ENCODE assay signal across 8 mouse cellular contexts in genomic region chr5:123396901-123397464, GRCm38 (mm10). TPM values are rescaled to one million over a fixed set of nuclear protein-coding genes. Genes with fewer than 3 reads are reported as not detected.
A peak's percentile ranks its signal among the peaks of the same experiment; 100 is the strongest.
DNase-seq lines count a peak whose midpoint lies in the region; ATAC-seq and TF ChIP-seq lines count a peak whose summit lies in the region.

No protein-coding gene starts in this region.

- H3K9me3 ChIP-seq in megakaryocyte, embryonic 14.5 days, result no peaks in the 10 kb centered on the region
- no peaks in the 10 kb centered on the region for H3K9me3 ChIP-seq in embryonic facial prominence, embryonic 15.5 days (replicated peaks)
- no peaks in the 10 kb centered on the region for H3K9me3 ChIP-seq in limb, embryonic 14.5 days (ENCODE audit: control insufficient read depth, low read length)
- H3K9me3 ChIP-seq in stomach, embryonic 16.5 days (replicated peaks; ENCODE audit: control insufficient read depth, low read length), result no peaks in the 10 kb centered on the region

- peak overlapping the region; percentile 83 for H3K4me2 ChIP-seq in embryonic facial prominence, embryonic 15.5 days (replicated peaks)
- H3K4me2 ChIP-seq in limb, embryonic 14.5 days (replicated peaks; ENCODE audit: low read depth, low read length, severe bottlenecking), result peak overlapping the region; percentile 67
- peak overlapping the region; percentile 60 for H3K4me2 ChIP-seq in stomach, embryonic 16.5 days (ENCODE audit: low read depth, low read length)

- no peak for DNase-seq in limb, embryonic 14.5 days (ENCODE audit: low spot score)
- no peak for DNase-seq in embryo, embryonic 9.5 days (ENCODE audit: extremely low spot score)
- no peak for DNase-seq in gastrocnemius, postnatal 14 days
- no peak for DNase-seq in thymus, postnatal 36 days

- ATAC-seq in megakaryocyte, adult 5-6 weeks (ENCODE audit: poor library complexity, severe bottlenecking), result no peak
- ATAC-seq in embryonic facial prominence, embryonic 15.5 days (ENCODE audit: insufficient number of reproducible peaks, low FRiP score, low TSS enrichment, low read depth), result no peak
- ATAC-seq in limb, embryonic 14.5 days (ENCODE audit: low FRiP score, low read depth), result no peak
- ATAC-seq in stomach, embryonic 16.5 days (ENCODE audit: insufficient read depth, low FRiP score), result no peak

- H3K27ac ChIP-seq in embryonic facial prominence, embryonic 15.5 days (replicated peaks), result 0 out of 2 replicates have a peak overlapping the region, but pooled peaks have one; percentile 5
- H3K27ac ChIP-seq in limb, embryonic 14.5 days (replicated peaks; ENCODE audit: low read depth, low read length), result no peak overlapping the region
- H3K27ac ChIP-seq in stomach, embryonic 16.5 days (ENCODE audit: low read length), result no peak overlapping the region

- no peak overlapping the region for H3K9ac ChIP-seq in embryonic facial prominence, embryonic 15.5 days
- H3K9ac ChIP-seq in limb, embryonic 14.5 days (ENCODE audit: low read depth, low read length, severe bottlenecking), result no peak overlapping the region
- H3K9ac ChIP-seq in stomach, embryonic 16.5 days (ENCODE audit: low read length), result peak overlapping the region; percentile 87; the same call in 1 of the 2 replicates

- intact Hi-C loops in gastrocnemius, postnatal 14 days (cut with DNase I; ENCODE audit: low total_unique reads), result no loop called here

- H3K4me1 ChIP-seq in megakaryocyte, embryonic 14.5 days, result peaks cover 60% of the 10 kb centered on the region
- peaks cover 38% of the 10 kb centered on the region for H3K4me1 ChIP-seq in embryonic facial prominence, embryonic 15.5 days
- H3K4me1 ChIP-seq in limb, embryonic 14.5 days (ENCODE audit: control insufficient read depth, insufficient read depth, low read length), result peaks cover 18% of the 10 kb centered on the region
- peaks cover 39% of the 10 kb centered on the region for H3K4me1 ChIP-seq in stomach, embryonic 16.5 days (ENCODE audit: control insufficient read depth, insufficient read depth, low read length)

- H3K4me3 ChIP-seq in megakaryocyte, embryonic 14.5 days (replicated peaks), result peak overlapping the region; percentile 99
- peak overlapping the region; percentile 96 for H3K4me3 ChIP-seq in embryonic facial prominence, embryonic 15.5 days (replicated peaks)
- peak overlapping the region; percentile 93; the same call in 1 of the 2 replicates for H3K4me3 ChIP-seq in limb, embryonic 14.5 days (replicated peaks; ENCODE audit: low read length)
- H3K4me3 ChIP-seq in stomach, embryonic 16.5 days (replicated peaks; ENCODE audit: low read length), result peak overlapping the region; percentile 80

- H3K27me3 ChIP-seq in megakaryocyte, embryonic 14.5 days (replicated peaks), result no peaks in the 10 kb centered on the region
- H3K27me3 ChIP-seq in embryonic facial prominence, embryonic 15.5 days, result no peaks in the 10 kb centered on the region
- H3K27me3 ChIP-seq in limb, embryonic 14.5 days (ENCODE audit: control insufficient read depth, insufficient read depth, low read length), result no peaks in the 10 kb centered on the region
- no peaks in the 10 kb centered on the region for H3K27me3 ChIP-seq in stomach, embryonic 16.5 days (ENCODE audit: control insufficient read depth, insufficient read depth, low read length)

- no peak for TF ChIP-seq POLR2A in limb, embryonic 14.5 days (IDR thresholded peaks at IDR 0.05; ENCODE audit: borderline replicate concordance, extremely low read depth, insufficient read depth, insufficient read length)

- WGBS in embryonic facial prominence, embryonic 15.5 days, result 48% methylated on average over 8 of the region's 8 CpGs
- 67% methylated on average over 8 of the region's 8 CpGs for WGBS in limb, embryonic 14.5 days
- 45% methylated on average over 8 of the region's 8 CpGs for WGBS in stomach, embryonic 16.5 days

- peaks cover 10% of the 10 kb centered on the region for H3K36me3 ChIP-seq in megakaryocyte, embryonic 14.5 days (replicated peaks; ENCODE audit: low read length)
- no peaks in the 10 kb centered on the region for H3K36me3 ChIP-seq in embryonic facial prominence, embryonic 15.5 days
- no peaks in the 10 kb centered on the region for H3K36me3 ChIP-seq in limb, embryonic 14.5 days (ENCODE audit: control insufficient read depth, insufficient read depth, low read length)
- no peaks in the 10 kb centered on the region for H3K36me3 ChIP-seq in stomach, embryonic 16.5 days (ENCODE audit: control insufficient read depth, insufficient read depth, low read length)

RNA-seq across cellular contexts. Expression of gene Mlxip, which starts 2.4 kb away (rescaled TPM):
- polyA plus RNA-seq in megakaryocyte, embryonic 14.5 days (2012; ENCODE audit: insufficient read depth, low replicate concordance), result 1.7 and 3.1 TPM in 2 replicates
- total RNA-seq in megakaryocyte, adult 5-6 weeks (2015), result 37.0 and 40.0 TPM in 2 replicates
- 11.7 and 15.9 TPM in 2 replicates for total RNA-seq in megakaryocyte, adult 5-6 weeks (2017)
- 17.9 and 20.7 TPM in 2 replicates for polyA plus RNA-seq in embryonic facial prominence, embryonic 15.5 days (2015; fragmentation: Nextera tagmentation; extraction: Ambion mirVana)
- polyA plus RNA-seq in limb, embryonic 14.5 days (2012; rRNA removed), result 28.3 and 37.8 TPM in 2 replicates
- 16.5 and 19.7 TPM in 2 replicates for polyA plus RNA-seq in limb, embryonic 14.5 days (2014; fragmentation: Nextera tagmentation; extraction: Ambion mirVana)
- 17.3 and 17.4 TPM in 2 replicates for polyA plus RNA-seq in stomach, embryonic 16.5 days (2015; fragmentation: Nextera tagmentation; extraction: Ambion mirVana)
- 10 to 100 TPM; 48.5 to 59.9 TPM for total RNA-seq in gastrocnemius, postnatal 14 days (2021)

RNA-seq across cellular contexts. Expression of gene Bcl7a, which starts 53.3 kb away (rescaled TPM):
- polyA plus RNA-seq in megakaryocyte, embryonic 14.5 days (2012; ENCODE audit: insufficient read depth, low replicate concordance), result 13.0 and 23.7 TPM in 2 replicates
- total RNA-seq in megakaryocyte, adult 5-6 weeks (2015), result 3.8 and 4.0 TPM in 2 replicates
- total RNA-seq in megakaryocyte, adult 5-6 weeks (2017), result 3.8 and 4.7 TPM in 2 replicates
- 28.9 and 31.0 TPM in 2 replicates for polyA plus RNA-seq in embryonic facial prominence, embryonic 15.5 days (2015; fragmentation: Nextera tagmentation; extraction: Ambion mirVana)
- 28.3 and 31.4 TPM in 2 replicates for polyA plus RNA-seq in limb, embryonic 14.5 days (2012; rRNA removed)
- polyA plus RNA-seq in limb, embryonic 14.5 days (2014; fragmentation: Nextera tagmentation; extraction: Ambion mirVana), result 20.1 and 25.4 TPM in 2 replicates
- 18.7 and 20.4 TPM in 2 replicates for polyA plus RNA-seq in stomach, embryonic 16.5 days (2015; fragmentation: Nextera tagmentation; extraction: Ambion mirVana)
- total RNA-seq in gastrocnemius, postnatal 14 days (2021), result 10 to 100 TPM; 12.7 to 14.6 TPM
